Mouse (Mus musculus) MEL (cell line): ENCODE measurements around the gene Sorcs1. TPM values are rescaled to one million over a fixed set of nuclear protein-coding genes. Genes with fewer than 3 reads are reported as not detected.

Experiments used
- DNase-seq: peaks from one replicate; pipeline ENCODE4 v3.0.0; 2011; ENCODE audit warnings: low read depth, low spot score
- H3K27ac ChIP-seq: 2 replicates; pipeline ENCODE4 v1.5.1; 2012; ENCODE audit warnings: low read depth, mild to moderate bottlenecking, control low read depth, low read length, moderate library complexity; ENCODE audit not compliant: control insufficient read depth
- H3K27me3 ChIP-seq, 2 experiments: fragments of 150-350 bp in 1 of 2; sonication (generic) in 1 of 2; 2 replicates each; pipeline ENCODE4 v1.6.1; 2012; ENCODE audit warnings: low read length in 2 of 2, mild to moderate bottlenecking in 2 of 2, improper control_type of control experiment in 1 of 2, moderate library complexity in 1 of 2; ENCODE audit not compliant: insufficient read depth in 2 of 2, control insufficient read depth in 1 of 2
- H3K36me3 ChIP-seq, 2 experiments: 2 replicates each; pipeline ENCODE4 v1.6.1; 2012 to 2014; ENCODE audit warnings: low read length in 2 of 2, improper control_type of control experiment in 1 of 2, inconsistent platforms in 1 of 2, mild to moderate bottlenecking in 1 of 2; ENCODE audit not compliant: insufficient read depth in 2 of 2, control insufficient read depth in 1 of 2
- H3K4me1 ChIP-seq, 2 experiments: fragments of 150-350 bp in 1 of 2; sonication (generic) in 1 of 2; 2 replicates each; pipeline ENCODE4 v1.6.1; 2012; ENCODE audit warnings: low read length in 2 of 2, improper control_type of control experiment in 1 of 2, mild to moderate bottlenecking in 1 of 2; ENCODE audit not compliant: insufficient read depth in 2 of 2, control insufficient read depth in 1 of 2
- H3K4me3 ChIP-seq, 2 experiments: fragments of 150-350 bp in 1 of 2; sonication (generic) in 1 of 2; 2 replicates each; pipeline ENCODE4 v1.5.1; 2012; ENCODE audit warnings: low read depth in 2 of 2, low read length in 2 of 2, mild to moderate bottlenecking in 2 of 2, moderate library complexity in 2 of 2, control low read depth in 1 of 2, improper control_type of control experiment in 1 of 2; ENCODE audit not compliant: control insufficient read depth in 1 of 2, insufficient read depth in 1 of 2
- H3K79me2 ChIP-seq: 2 replicates; pipeline ENCODE4 v1.6.1; 2012; ENCODE audit warnings: mild to moderate bottlenecking, low read length, moderate library complexity; ENCODE audit not compliant: control insufficient read depth, poor library complexity, insufficient read depth
- H3K9ac ChIP-seq: 2 replicates; pipeline ENCODE4 v1.6.1; 2012; ENCODE audit warnings: low read depth, mild to moderate bottlenecking, control low read depth, low read length, moderate library complexity; ENCODE audit not compliant: control insufficient read depth, poor library complexity, severe bottlenecking
- H3K9me3 ChIP-seq: fragments of 150-350 bp; sonication (generic); replicated peaks from 2 replicates; pipeline ENCODE4 v1.6.1; 2012; ENCODE audit warnings: mild to moderate bottlenecking, low read length, improper control_type of control experiment, moderate library complexity; ENCODE audit not compliant: insufficient read depth
- CHD1 ChIP-seq: IDR thresholded peaks from 2 replicates; pipeline ENCODE4 v1.6.1; 2012; ENCODE audit warnings: low read depth, mild to moderate bottlenecking, inconsistent platforms, low read length, improper control_type of control experiment
- E2F4 ChIP-seq: IDR thresholded peaks from 2 replicates; pipeline ENCODE4 v1.6.1; 2011; ENCODE audit warnings: low read depth, low read length, improper control_type of control experiment, borderline replicate concordance
- EP300 ChIP-seq, 2 experiments: IDR thresholded peaks; 2 replicates each; pipeline ENCODE4 v1.6.1; 2011; ENCODE audit warnings: improper control_type of control experiment in 2 of 2, low read length in 2 of 2, low read depth in 1 of 2, mild to moderate bottlenecking in 1 of 2
- GATA1 ChIP-seq: IDR thresholded peaks from 2 replicates; pipeline ENCODE4 v1.6.1; 2011; ENCODE audit warnings: low read depth, low read length, improper control_type of control experiment
- HCFC1 ChIP-seq: IDR thresholded peaks from 2 replicates; pipeline ENCODE4 v1.6.1; 2012; ENCODE audit warnings: low read depth, mild to moderate bottlenecking, inconsistent platforms, low read length, improper control_type of control experiment, moderate library complexity
- KAT2A ChIP-seq: conservative IDR thresholded peaks from 2 replicates; pipeline ENCODE4 v1.6.1; 2012; ENCODE audit warnings: low read depth, low read length, improper control_type of control experiment, inconsistent platforms
- MAFK ChIP-seq: IDR thresholded peaks from 2 replicates; pipeline ENCODE4 v1.6.1; 2011; ENCODE audit warnings: low read depth, mild to moderate bottlenecking, low read length, improper control_type of control experiment, borderline replicate concordance
- MAZ ChIP-seq: IDR thresholded peaks from 2 replicates; pipeline ENCODE4 v1.6.1; 2012; ENCODE audit warnings: low read depth, mild to moderate bottlenecking, inconsistent platforms, low read length, improper control_type of control experiment
- MXI1 ChIP-seq: IDR thresholded peaks from 2 replicates; pipeline ENCODE4 v1.6.1; 2011; ENCODE audit warnings: mild to moderate bottlenecking, low read depth, low read length, improper control_type of control experiment
- MYB ChIP-seq: IDR thresholded peaks from 2 replicates; pipeline ENCODE4 v1.6.1; 2011; ENCODE audit warnings: mild to moderate bottlenecking, low read depth, low read length, improper control_type of control experiment
- MYC ChIP-seq: IDR thresholded peaks from 2 replicates; pipeline ENCODE4 v1.6.1; 2011; ENCODE audit warnings: low read depth, mild to moderate bottlenecking, low read length, improper control_type of control experiment, moderate library complexity
- NELFE ChIP-seq: IDR thresholded peaks from 2 replicates; pipeline ENCODE4 v1.6.1; 2011; ENCODE audit warnings: low read depth, low read length, improper control_type of control experiment
- POLR2A ChIP-seq, 2 experiments: IDR thresholded peaks; 2 replicates each; pipeline ENCODE4 v1.6.1; 2011 to 2012; ENCODE audit warnings: low read length in 2 of 2, mild to moderate bottlenecking in 2 of 2, control low read depth in 1 of 2, improper control_type of control experiment in 1 of 2, low read depth in 1 of 2, moderate library complexity in 1 of 2; ENCODE audit not compliant: control insufficient read depth in 1 of 2, insufficient read depth in 1 of 2, poor library complexity in 1 of 2
- POLR2AphosphoS5 ChIP-seq: IDR thresholded peaks from 2 replicates; pipeline ENCODE4 v1.6.1; 2012; ENCODE audit warnings: low read depth, borderline replicate concordance, mild to moderate bottlenecking, inconsistent platforms, low read length, moderate library complexity, mixed read lengths
- RAD21 ChIP-seq: IDR thresholded peaks from 2 replicates; pipeline ENCODE4 v1.6.1; 2011; ENCODE audit warnings: mild to moderate bottlenecking, low read depth, low read length, improper control_type of control experiment
- RCOR1 ChIP-seq: IDR thresholded peaks from 2 replicates; pipeline ENCODE4 v1.6.1; 2012; ENCODE audit warnings: low read depth, mild to moderate bottlenecking, inconsistent platforms, low read length, improper control_type of control experiment
- SMC3 ChIP-seq: IDR thresholded peaks from 2 replicates; pipeline ENCODE4 v1.6.1; 2011; ENCODE audit warnings: low read depth, low read length, improper control_type of control experiment
- USF1 ChIP-seq: IDR thresholded peaks from 2 replicates; pipeline ENCODE4 v1.6.1; 2014; ENCODE audit warnings: low read depth, mild to moderate bottlenecking, inconsistent platforms, low read length, improper control_type of control experiment, moderate library complexity
- ZKSCAN1 ChIP-seq: IDR thresholded peaks from 2 replicates; pipeline ENCODE4 v1.6.1; 2012; ENCODE audit warnings: low read depth, mild to moderate bottlenecking, inconsistent platforms, low read length, improper control_type of control experiment, moderate library complexity
- ZMIZ1 ChIP-seq: IDR thresholded peaks from 2 replicates; pipeline ENCODE4 v1.6.1; 2012; ENCODE audit warnings: low read depth, mild to moderate bottlenecking, inconsistent platforms, low read length, improper control_type of control experiment, moderate library complexity
- polyA plus RNA-seq, 2 experiments: library from polyadenylated mRNA; stranded (reverse) in 1 of 2; unstranded in 1 of 2; fragments of >175 nt in 1 of 2; fragments of >200 nt in 1 of 2; gene quantifications; 2 replicates each; pipeline versions ENCODE4 v1.2.1 to v1.2.4; 2012; ENCODE audit warnings: low replicate concordance in 2 of 2, low read depth in 1 of 2; ENCODE audit not compliant: insufficient read length in 2 of 2, insufficient read depth in 1 of 2, missing spikeins in 1 of 2
- total RNA-seq: library from RNA; depleted of rRNA; stranded (reverse); fragments of 300-350 nt; gene quantifications from 2 replicates; pipeline ENCODE4 v1.2.3, GENCODE M21; 2012

The Sorcs1 gene
- total and polyA plus RNA-seq, 3 experiments: not detected

DNA sequence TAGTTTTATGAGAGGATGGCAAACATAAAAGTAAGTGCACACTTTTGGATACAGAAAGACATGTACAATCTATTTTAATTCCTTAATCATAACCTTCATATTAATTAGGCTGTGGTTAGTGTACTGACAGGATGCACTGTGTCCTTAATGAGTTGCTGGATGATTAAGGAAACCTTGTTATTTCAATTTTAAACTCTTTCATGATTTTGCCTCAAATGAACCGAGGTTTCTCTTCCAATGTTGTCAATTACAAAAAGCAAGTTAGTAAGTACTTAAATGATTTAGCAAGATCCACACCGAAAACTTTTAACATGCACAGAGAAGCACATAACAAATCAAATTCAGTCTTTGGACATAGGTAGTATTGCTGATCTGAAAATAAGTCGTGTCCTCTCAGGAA, 341.7 kb downstream of the Sorcs1 start:
- DNase-seq: no peak
- no peak for TF ChIP-seq MXI1
- no peak for TF ChIP-seq RCOR1
- no peak for TF ChIP-seq NELFE
- no peak for TF ChIP-seq GATA1
- no peak for TF ChIP-seq CHD1
- TF ChIP-seq POLR2AphosphoS5: no peak
- no peak for TF ChIP-seq EP300 (IDR thresholded peaks at IDR 0.05; ENCODE audit: low read depth in 1 of 2, low read length in 2 of 2)
- TF ChIP-seq MYC: no peak
- TF ChIP-seq RAD21: no peak
- TF ChIP-seq E2F4: no peak
- no peak for TF ChIP-seq MAZ
- TF ChIP-seq MAFK: no peak
- TF ChIP-seq SMC3: no peak
- no peak for TF ChIP-seq HCFC1
- TF ChIP-seq MYB: no peak
- no peak for TF ChIP-seq KAT2A
- Histone ChIP-seq H3K9ac (no peak overlapping the region), H3K9me3 (no peaks in the 10 kb centered on the region), H3K4me3 (no peak overlapping the region), H3K36me3 (no peaks in the 10 kb centered on the region), H3K27ac (no peak overlapping the region), H3K4me1 (no peaks in the 10 kb centered on the region), H3K27me3 (no peaks in the 10 kb centered on the region), H3K79me2 (no peaks in the 10 kb centered on the region)

DNA sequence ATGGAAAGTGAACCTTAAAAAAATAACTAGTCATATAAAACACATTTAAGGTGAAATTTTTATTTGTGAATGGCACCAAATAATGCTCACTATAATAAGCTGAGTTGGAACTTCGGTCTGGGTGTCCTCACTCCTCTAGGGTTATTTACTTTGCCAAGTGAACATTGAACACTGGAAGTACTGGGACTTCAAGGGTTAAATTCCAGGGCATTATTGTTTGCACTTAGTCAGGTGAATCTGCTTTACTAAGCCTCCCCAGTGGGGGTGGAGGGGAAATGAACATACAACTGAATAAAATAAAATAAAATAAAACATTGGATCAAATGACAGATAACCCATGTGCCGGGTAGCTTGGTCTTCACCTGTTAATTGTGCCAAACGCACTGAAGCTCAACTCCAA, 347.3 kb downstream of the Sorcs1 start:
- no peak for TF ChIP-seq ZMIZ1
- no peak for TF ChIP-seq POLR2A (IDR thresholded peaks at IDR 0.05; ENCODE audit: control insufficient read depth in 1 of 2, insufficient read depth in 1 of 2, low read depth in 1 of 2, low read length in 2 of 2, poor library complexity in 1 of 2)
- no peaks in the 10 kb centered on the region for H3K9me3 ChIP-seq
- no peaks in the 10 kb centered on the region for H3K27me3 ChIP-seq
- no peak overlapping the region for H3K27ac ChIP-seq
- H3K4me3 ChIP-seq: no peak overlapping the region
- H3K9ac ChIP-seq: no peak overlapping the region
- no peak for DNase-seq
- H3K4me1 ChIP-seq: no peaks in the 10 kb centered on the region
- no peaks in the 10 kb centered on the region for H3K36me3 ChIP-seq
- no peaks in the 10 kb centered on the region for H3K79me2 ChIP-seq

DNA sequence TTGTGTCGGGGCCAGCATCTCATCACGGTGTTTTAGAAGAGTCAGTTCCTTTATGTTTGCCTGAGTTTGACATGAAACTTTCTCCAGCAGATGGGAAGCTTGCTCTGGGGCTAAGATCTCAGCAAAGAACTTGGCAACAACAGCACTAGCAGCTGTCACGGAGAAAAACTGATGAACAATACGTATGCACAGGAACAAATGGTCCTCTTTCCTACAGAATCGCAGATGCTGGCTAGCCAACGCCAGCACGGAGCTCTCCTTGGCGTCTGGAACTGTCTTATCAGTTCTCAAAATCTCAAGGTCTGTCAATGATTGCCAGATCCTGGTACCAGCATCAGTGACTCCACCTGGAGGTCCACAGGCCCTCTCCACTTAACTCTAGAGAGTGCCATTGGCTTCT, 350.6 kb downstream of the Sorcs1 start:
- no peaks in the 10 kb centered on the region for H3K36me3 ChIP-seq
- no peaks in the 10 kb centered on the region for H3K4me1 ChIP-seq
- TF ChIP-seq ZKSCAN1 (no peak), USF1 (no peak), CHD1 (no peak)

More for the DNA sequence above, 350.6 kb downstream of the Sorcs1 start:
- no peaks in the 10 kb centered on the region for H3K79me2 ChIP-seq
- no peak overlapping the region for H3K27ac ChIP-seq
- DNase-seq: no peak
- no peak overlapping the region for H3K4me3 ChIP-seq
- H3K9ac ChIP-seq: no peak overlapping the region
- H3K27me3 ChIP-seq: no peaks in the 10 kb centered on the region
- H3K9me3 ChIP-seq: no peaks in the 10 kb centered on the region
